Mouse (Mus musculus): ENCODE data around the gene 2810408A11Rik. TPM values are rescaled to one million over a fixed set of nuclear protein-coding genes. Genes with fewer than 3 reads are reported as not detected.
A peak's percentile ranks its signal among the peaks of the same experiment; 100 is the strongest.

2810408A11Rik gene
- total and polyA plus RNA-seq, 3 experiments, result 0.81 to 1.3 TPM; not detected in 1

- no peak for TF ChIP-seq ZKSCAN1 (IDR thresholded peaks at IDR 0.05; ENCODE audit: low read depth, low read length)
- 0 out of 2 replicates have a peak, but pooled peaks have one; percentile 24 for TF ChIP-seq SIN3A (IDR thresholded peaks at IDR 0.05; ENCODE audit: low read length)
- no peak for TF ChIP-seq NRF1 (IDR thresholded peaks at IDR 0.05; ENCODE audit: insufficient read depth, low read depth, low read length, poor library complexity, severe bottlenecking)
- no peak for TF ChIP-seq CHD1 (IDR thresholded peaks at IDR 0.05; ENCODE audit: low read depth, low read length)
- TF ChIP-seq ELF1 (IDR thresholded peaks at IDR 0.05; ENCODE audit: low read depth, low read length), result no peak
- TF ChIP-seq MAZ (IDR thresholded peaks at IDR 0.05; ENCODE audit: low read depth, low read length), result no peak
- TF ChIP-seq MYB (IDR thresholded peaks at IDR 0.05; ENCODE audit: low read depth, low read length), result no peak
- TF ChIP-seq MAFK (IDR thresholded peaks at IDR 0.05; ENCODE audit: borderline replicate concordance, low read depth, low read length), result no peak
- no peak for TF ChIP-seq KAT2A (conservative IDR thresholded peaks at IDR 0.05; ENCODE audit: low read depth, low read length)
- TF ChIP-seq USF1 (IDR thresholded peaks at IDR 0.05; ENCODE audit: low read depth, low read length), result no peak
- TF ChIP-seq POLR2A (IDR thresholded peaks at IDR 0.05; ENCODE audit: control insufficient read depth in 1 of 2, insufficient read depth in 1 of 2, low read depth in 1 of 2, low read length in 2 of 2, poor library complexity in 1 of 2), result no peak
- TF ChIP-seq HCFC1 (IDR thresholded peaks at IDR 0.05; ENCODE audit: low read depth, low read length), result no peak
- no peak for TF ChIP-seq ZC3H11A (IDR thresholded peaks at IDR 0.05; ENCODE audit: low read depth, low read length)
- TF ChIP-seq JUND (IDR thresholded peaks at IDR 0.05; ENCODE audit: low read depth, low read length), result no peak
- TF ChIP-seq ZNF384 (IDR thresholded peaks at IDR 0.05; ENCODE audit: low read depth, low read length), result peak; percentile 5
- no peak for TF ChIP-seq TBP (IDR thresholded peaks at IDR 0.05; ENCODE audit: low read depth, low read length)
- TF ChIP-seq CHD2 (IDR thresholded peaks at IDR 0.05; ENCODE audit: low read length), result no peak
These were observed 9.3 kb downstream of the 2810408A11Rik start (continued) for GRCm38 (mm10) chr11:69891482-69891881.

GRCm38 (mm10) chr11:69886907-69887635, 13.7 kb downstream of the 2810408A11Rik start:
- Histone ChIP-seq H3K4me1 (ENCODE audit: control insufficient read depth in 1 of 2, insufficient read depth in 2 of 2, low read length in 2 of 2) (peaks cover 11 to 30% of the 10 kb centered on the region in 2 experiments), H3K27ac (ENCODE audit: control insufficient read depth, low read depth, low read length) (no peak overlapping the region), H3K27me3 (ENCODE audit: control insufficient read depth in 1 of 2, insufficient read depth in 2 of 2, low read length in 2 of 2) (no peaks in the 10 kb centered on the region), H3K9me3 (replicated peaks; ENCODE audit: insufficient read depth, low read length) (no peaks in the 10 kb centered on the region), H3K79me2 (ENCODE audit: control insufficient read depth, insufficient read depth, low read length, poor library complexity) (no peaks in the 10 kb centered on the region), H3K4me3 (ENCODE audit: control insufficient read depth in 1 of 2, insufficient read depth in 1 of 2, low read depth in 2 of 2, low read length in 2 of 2) (no peak overlapping the region), H3K36me3 (ENCODE audit: control insufficient read depth in 1 of 2, insufficient read depth in 2 of 2, low read length in 2 of 2) (peaks cover 0 to 17% of the 10 kb centered on the region in 2 experiments; a peak in 2 of 4 replicates), H3K9ac (ENCODE audit: control insufficient read depth, low read depth, low read length, poor library complexity, severe bottlenecking) (no peak overlapping the region)
- DNase-seq (ENCODE audit: low read depth, low spot score), result peak; percentile 43
- TF ChIP-seq UBTF (IDR thresholded peaks at IDR 0.05; ENCODE audit: borderline replicate concordance, insufficient read depth, low read depth, low read length), result no peak
- no peak for TF ChIP-seq KAT2A (conservative IDR thresholded peaks at IDR 0.05; ENCODE audit: low read depth, low read length)
- no peak for TF ChIP-seq USF2 (IDR thresholded peaks at IDR 0.05; ENCODE audit: borderline replicate concordance in 1 of 2, insufficient read depth in 1 of 2, low read depth in 1 of 2, low read length in 2 of 2)
- TF ChIP-seq MYC (IDR thresholded peaks at IDR 0.05; ENCODE audit: low read depth, low read length), result no peak
- TF ChIP-seq MAX (IDR thresholded peaks at IDR 0.05; ENCODE audit: low read length), result no peak
- TF ChIP-seq HCFC1 (IDR thresholded peaks at IDR 0.05; ENCODE audit: low read depth, low read length), result no peak
- TF ChIP-seq POLR2A (IDR thresholded peaks at IDR 0.05; ENCODE audit: control insufficient read depth in 1 of 2, insufficient read depth in 1 of 2, low read depth in 1 of 2, low read length in 2 of 2, poor library complexity in 1 of 2), result no peak
- no peak for TF ChIP-seq JUND (IDR thresholded peaks at IDR 0.05; ENCODE audit: low read depth, low read length)
- no peak for TF ChIP-seq GATA1 (IDR thresholded peaks at IDR 0.05; ENCODE audit: low read depth, low read length)
- TF ChIP-seq TBP (IDR thresholded peaks at IDR 0.05; ENCODE audit: low read depth, low read length), result no peak
- TF ChIP-seq ETS1 (IDR thresholded peaks at IDR 0.05; ENCODE audit: low read depth, low read length), result no peak
- no peak for TF ChIP-seq CHD2 (IDR thresholded peaks at IDR 0.05; ENCODE audit: low read length)
- 0 out of 2 replicates have a peak, but pooled peaks have one; percentile 12 for TF ChIP-seq ZC3H11A (IDR thresholded peaks at IDR 0.05; ENCODE audit: low read depth, low read length)
- no peak for TF ChIP-seq POLR2AphosphoS5 (IDR thresholded peaks at IDR 0.05; ENCODE audit: borderline replicate concordance, low read depth, low read length)
- TF ChIP-seq MAFK (IDR thresholded peaks at IDR 0.05; ENCODE audit: borderline replicate concordance, low read depth, low read length), result no peak
- no peak for TF ChIP-seq CHD1 (IDR thresholded peaks at IDR 0.05; ENCODE audit: low read depth, low read length)
- TF ChIP-seq RCOR1 (IDR thresholded peaks at IDR 0.05; ENCODE audit: low read depth, low read length), result no peak
- TF ChIP-seq CTCF (IDR thresholded peaks at IDR 0.05 in 2 of 3, conservative IDR thresholded peaks at IDR 0.05 in 1 of 3; ENCODE audit: control insufficient read depth in 1 of 3, insufficient read depth in 1 of 3, low read depth in 2 of 3, low read length in 3 of 3, poor library complexity in 1 of 3, severe bottlenecking in 1 of 3), result peak; percentile 24 to 52 (median 31); a peak in 4 of 6 replicates
- no peak for TF ChIP-seq TCF12 (IDR thresholded peaks at IDR 0.05; ENCODE audit: low read depth, low read length)
- TF ChIP-seq ZNF384 (IDR thresholded peaks at IDR 0.05; ENCODE audit: low read depth, low read length), result no peak
- TF ChIP-seq NELFE (IDR thresholded peaks at IDR 0.05; ENCODE audit: low read depth, low read length), result no peak
- TF ChIP-seq MYB (IDR thresholded peaks at IDR 0.05; ENCODE audit: low read depth, low read length), result no peak
- peak; percentile 59 for TF ChIP-seq SMC3 (IDR thresholded peaks at IDR 0.05; ENCODE audit: low read depth, low read length)
- peak; percentile 43 for TF ChIP-seq TAL1 (IDR thresholded peaks at IDR 0.05; ENCODE audit: low read length)
- TF ChIP-seq ZMIZ1 (IDR thresholded peaks at IDR 0.05; ENCODE audit: low read depth, low read length), result no peak
- peak; percentile 24 for TF ChIP-seq RAD21 (IDR thresholded peaks at IDR 0.05; ENCODE audit: low read depth, low read length)
